Mouse (Mus musculus) adipocyte (in vitro differentiated cells): ENCODE measurements around the gene Vps8.

ENCODE experiments used
- DNase-seq: peaks from one replicate; pipeline ENCODE4 v3.0.0-alpha.2; 2016; ENCODE audit warnings: low spot score

Gene Vps8

GRCm38 (mm10) chr16:21627248-21627647 is 204.3 kb downstream of the Vps8 start:
- no peak for DNase-seq

GRCm38 (mm10) chr16:21628061-21628591 is 205.2 kb downstream of the Vps8 start:
- no peak for DNase-seq

GRCm38 (mm10) chr16:21630614-21631013 is 207.7 kb downstream of the Vps8 start:
- no peak for DNase-seq

GRCm38 (mm10) chr16:21631815-21632222 is 208.9 kb downstream of the Vps8 start:
- DNase-seq: no peak

GRCm38 (mm10) chr16:21634460-21634859 is 211.5 kb downstream of the Vps8 start:
- DNase-seq: no peak

- peak; percentile 86 for DNase-seq
Observed at GRCm38 (mm10) chr16:21636156-21636853, 213.4 kb downstream of the Vps8 start.

- peak; percentile 76 for DNase-seq
Observed at GRCm38 (mm10) chr16:21637201-21637819, 214.4 kb downstream of the Vps8 start.

- DNase-seq: no peak
Observed at GRCm38 (mm10) chr16:21640766-21641499, 218.0 kb downstream of the Vps8 start.

GRCm38 (mm10) chr16:21641944-21642343 is 219.0 kb downstream of the Vps8 start:
- DNase-seq: no peak

GRCm38 (mm10) chr16:21642906-21643305 is 220.0 kb downstream of the Vps8 start:
- no peak for DNase-seq

GRCm38 (mm10) chr16:21643621-21644041 is 220.7 kb downstream of the Vps8 start:
- peak; percentile 16 for DNase-seq

GRCm38 (mm10) chr16:21644066-21644561 is 221.2 kb downstream of the Vps8 start:
- DNase-seq: no peak

- no peak for DNase-seq
Observed at GRCm38 (mm10) chr16:21644574-21644973, 221.7 kb downstream of the Vps8 start.

- DNase-seq: peak; percentile 85
Observed at GRCm38 (mm10) chr16:21645915-21646314, 223.0 kb downstream of the Vps8 start.

GRCm38 (mm10) chr16:21646496-21646895 is 223.6 kb downstream of the Vps8 start:
- DNase-seq: no peak

GRCm38 (mm10) chr16:21648800-21649199 is 225.9 kb downstream of the Vps8 start:
- no peak for DNase-seq

GRCm38 (mm10) chr16:21650289-21650688 is 227.4 kb downstream of the Vps8 start:
- no peak for DNase-seq

GRCm38 (mm10) chr16:21651161-21651560 is 228.2 kb downstream of the Vps8 start:
- DNase-seq: no peak

GRCm38 (mm10) chr16:21653151-21653550 is 230.2 kb downstream of the Vps8 start:
- no peak for DNase-seq

GRCm38 (mm10) chr16:21654384-21654783 is 231.5 kb downstream of the Vps8 start:
- no peak for DNase-seq

GRCm38 (mm10) chr16:21655291-21655690 is 232.4 kb downstream of the Vps8 start:
- no peak for DNase-seq

GRCm38 (mm10) chr16:21655961-21656360 is 233.0 kb downstream of the Vps8 start:
- no peak for DNase-seq
